Mouse (Mus musculus) hindlimb bud, embryonic 11.5 days (tissue): ENCODE data around the gene Mn1.

Experiments
- DNase-seq: peaks from one replicate; pipeline ENCODE4 v3.0.0-alpha.2; 2012; ENCODE audit warnings: low read depth, low spot score; ENCODE audit errors: extremely low spot score

The Mn1 gene

DNA sequence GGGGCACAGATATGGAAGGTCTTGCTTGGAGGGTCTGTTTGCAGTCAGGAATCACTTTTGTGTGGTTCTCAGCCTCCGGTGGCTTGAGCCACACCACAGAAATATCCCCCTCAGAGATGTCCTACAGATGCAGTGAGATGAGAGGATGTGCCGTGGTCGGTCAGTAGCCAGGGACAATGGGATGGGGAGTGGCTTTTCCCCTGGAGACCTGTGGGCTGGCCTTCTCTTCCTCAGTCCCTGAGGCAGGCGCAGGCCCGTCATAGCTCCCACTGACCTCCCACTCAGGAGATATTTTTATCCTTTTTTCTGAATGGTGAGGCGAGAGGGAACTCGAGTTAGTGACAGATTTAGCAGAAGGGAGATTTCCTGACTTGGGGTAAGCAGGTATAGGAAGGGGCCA lies 12.6 kb downstream of the Mn1 start:
- DNase-seq, result no peak

GRCm38 (mm10) chr5:111431007-111431730 lies 14.0 kb downstream of the Mn1 start:
- DNase-seq, result no peak

- no peak for DNase-seq
Measured at GRCm38 (mm10) chr5:111432842-111433241, 15.7 kb downstream of the Mn1 start.

DNA sequence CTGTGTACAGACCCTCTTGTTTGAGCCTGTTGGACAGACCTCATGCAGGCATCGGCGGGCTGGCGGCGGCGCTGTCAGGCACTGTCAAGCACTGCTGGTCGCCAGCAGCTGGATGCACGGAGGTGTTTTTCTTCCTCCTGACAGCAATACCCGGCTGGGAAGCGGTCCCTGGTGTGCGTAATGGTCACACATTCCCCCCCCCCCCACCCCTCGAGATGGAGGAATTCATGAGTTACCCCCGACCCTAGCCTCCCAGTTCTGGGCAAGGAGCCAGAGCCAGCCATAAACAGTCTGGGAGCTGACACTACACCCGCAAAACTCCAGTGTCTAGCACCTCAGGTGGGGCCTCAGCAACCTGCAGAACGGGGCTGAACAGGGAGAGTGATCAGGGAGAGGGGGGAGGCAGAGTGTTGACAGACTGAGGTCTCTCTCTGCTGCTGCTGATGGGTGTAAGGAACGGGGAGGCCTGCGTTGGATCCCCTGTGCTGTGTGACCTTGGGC lies 17.2 kb downstream of the Mn1 start:
- no peak for DNase-seq

DNA sequence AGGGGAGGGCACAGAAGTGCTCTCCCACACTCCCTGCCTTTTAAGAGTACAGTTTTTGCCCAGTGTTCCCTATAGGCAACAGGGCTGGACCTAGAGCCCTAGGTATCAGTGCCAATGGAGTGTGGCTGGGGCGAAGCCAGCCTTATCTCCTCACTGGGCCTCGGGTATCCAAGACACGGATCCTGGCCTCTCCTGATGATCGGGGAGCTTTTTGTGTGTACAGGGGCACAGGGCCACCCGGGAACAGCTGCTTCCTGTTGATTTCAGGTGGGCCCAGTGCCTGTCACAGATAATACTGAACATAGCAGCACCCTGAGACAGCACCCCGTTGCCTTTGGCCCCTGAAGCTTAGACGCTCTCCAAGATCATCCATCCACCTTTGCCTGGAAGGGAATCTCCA lies 19.1 kb downstream of the Mn1 start:
- DNase-seq, result no peak

GRCm38 (mm10) chr5:111437205-111437604 lies 20.0 kb downstream of the Mn1 start:
- DNase-seq, result no peak

DNA sequence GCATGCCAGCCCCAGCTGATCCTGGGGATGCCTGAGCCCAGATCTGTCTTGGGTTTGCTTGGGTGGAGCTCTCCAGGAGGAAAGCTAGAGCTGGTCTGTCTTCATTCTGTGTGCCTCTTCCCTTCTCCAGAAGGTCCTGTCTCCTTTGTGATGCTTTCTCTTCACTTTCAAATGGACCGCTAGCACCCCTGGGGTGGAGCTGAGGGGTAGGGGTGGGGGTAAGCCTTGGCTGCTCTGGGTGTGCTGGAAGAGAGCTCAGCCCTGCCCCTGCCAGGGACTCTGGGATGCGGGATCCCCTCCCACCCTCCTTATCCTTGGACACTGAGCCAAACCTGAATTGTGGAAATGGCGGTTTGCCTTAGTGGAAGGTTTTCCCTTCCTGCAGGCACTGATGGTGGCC lies 21.2 kb downstream of the Mn1 start:
- no peak for DNase-seq

- DNase-seq, result no peak
Measured at GRCm38 (mm10) chr5:111438821-111439220, 21.7 kb downstream of the Mn1 start.

GRCm38 (mm10) chr5:111440264-111440663 lies 23.1 kb downstream of the Mn1 start:
- no peak for DNase-seq

DNA sequence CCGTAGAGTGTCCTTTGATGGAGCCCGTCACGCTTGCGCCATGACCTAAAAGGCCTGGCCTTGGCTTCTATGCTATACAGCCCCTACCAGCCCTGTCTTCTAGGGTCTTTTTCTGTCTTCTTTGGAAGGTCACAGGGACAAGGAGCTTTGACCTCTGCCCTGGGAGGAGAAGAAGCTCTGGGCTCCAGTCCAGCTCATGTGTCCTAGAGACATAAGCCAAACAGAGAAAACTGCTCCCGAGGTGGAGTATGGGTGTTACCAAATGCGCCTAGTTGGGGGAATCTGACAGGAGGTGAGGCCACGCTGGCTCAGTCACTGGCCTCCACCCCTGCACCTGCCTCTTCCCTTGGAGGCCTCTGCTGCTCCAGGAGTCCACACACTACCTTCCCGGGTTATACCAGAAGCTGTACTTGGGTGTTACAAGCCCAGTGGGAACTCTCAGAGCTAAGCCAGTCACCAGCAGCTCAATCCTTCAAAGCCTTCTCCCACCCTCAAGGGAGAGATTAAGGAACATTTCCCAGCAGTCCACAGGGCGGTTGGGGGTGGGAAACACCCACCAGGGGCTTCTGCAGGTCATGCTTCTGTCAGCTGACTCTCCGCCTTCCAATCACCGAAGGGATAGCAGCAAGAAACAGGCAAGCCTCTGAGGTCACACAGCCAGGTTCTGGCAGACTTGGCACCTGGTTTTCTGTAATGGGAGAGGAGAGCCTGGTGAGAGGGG lies 25.1 kb downstream of the Mn1 start:
- no peak for DNase-seq

DNA sequence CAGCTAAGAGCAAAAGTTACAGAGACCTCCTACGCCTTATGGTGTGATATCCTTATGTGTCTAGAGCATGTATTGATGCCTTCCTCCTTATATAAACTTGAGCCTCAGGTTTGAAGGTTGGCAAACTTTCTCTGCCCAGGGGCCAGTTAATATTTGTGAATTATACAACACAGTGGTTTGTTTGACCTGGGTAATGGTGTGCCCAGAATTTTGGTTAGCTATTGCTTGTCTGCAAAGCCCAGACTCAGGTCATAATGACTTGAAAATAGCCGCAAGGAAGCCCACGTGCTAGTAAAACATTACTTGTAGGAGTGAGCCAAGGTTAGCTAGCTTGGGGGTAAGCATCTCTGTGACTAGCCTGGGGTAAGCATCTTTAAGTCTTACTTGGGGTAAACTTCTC lies 26.5 kb downstream of the Mn1 start:
- DNase-seq, result no peak

GRCm38 (mm10) chr5:111444361-111444760 lies 27.2 kb downstream of the Mn1 start:
- no peak for DNase-seq

DNA sequence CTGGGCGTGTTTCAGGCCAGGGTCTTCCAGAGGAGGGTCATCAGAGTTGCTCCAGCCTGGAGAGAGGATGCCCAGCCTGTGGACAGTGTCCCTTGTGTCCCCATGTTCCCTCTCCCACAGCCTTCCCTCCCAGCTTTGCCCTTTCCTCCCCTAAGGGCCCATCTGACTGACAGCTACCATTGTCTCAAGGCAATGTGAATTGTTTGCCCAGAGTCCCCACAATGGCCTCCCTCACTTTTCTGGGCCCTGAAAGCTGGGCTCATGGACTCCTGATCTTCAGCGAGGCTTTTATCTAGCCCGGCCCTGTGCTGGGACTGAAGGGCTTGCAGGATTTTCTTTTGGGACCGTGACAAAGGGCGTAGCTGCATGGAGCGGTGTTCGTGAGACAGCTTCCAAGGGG lies 29.5 kb downstream of the Mn1 start:
- no peak for DNase-seq

DNA sequence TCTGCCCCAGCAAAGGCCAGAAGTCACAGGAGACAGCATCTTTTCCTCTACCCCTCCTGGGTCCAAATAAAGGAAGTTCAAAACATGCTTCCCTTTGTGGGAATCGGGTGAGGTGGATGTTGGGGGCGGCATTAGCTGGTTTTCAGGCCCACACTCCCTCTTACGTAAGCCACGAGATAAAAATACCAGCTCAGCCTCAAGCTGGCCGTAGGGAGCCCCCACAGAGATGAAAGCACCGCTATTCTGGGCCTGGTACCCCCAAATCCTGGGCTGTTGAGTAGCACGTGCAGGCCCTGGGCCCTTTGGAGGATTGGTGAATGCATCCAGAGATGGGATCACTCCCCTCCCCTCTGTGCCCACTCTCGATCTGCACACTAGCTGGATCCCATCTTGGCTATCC lies 32.5 kb downstream of the Mn1 start:
- no peak for DNase-seq

GRCm38 (mm10) chr5:111454240-111454639 lies 37.1 kb downstream of the Mn1 start:
- no peak for DNase-seq

DNA sequence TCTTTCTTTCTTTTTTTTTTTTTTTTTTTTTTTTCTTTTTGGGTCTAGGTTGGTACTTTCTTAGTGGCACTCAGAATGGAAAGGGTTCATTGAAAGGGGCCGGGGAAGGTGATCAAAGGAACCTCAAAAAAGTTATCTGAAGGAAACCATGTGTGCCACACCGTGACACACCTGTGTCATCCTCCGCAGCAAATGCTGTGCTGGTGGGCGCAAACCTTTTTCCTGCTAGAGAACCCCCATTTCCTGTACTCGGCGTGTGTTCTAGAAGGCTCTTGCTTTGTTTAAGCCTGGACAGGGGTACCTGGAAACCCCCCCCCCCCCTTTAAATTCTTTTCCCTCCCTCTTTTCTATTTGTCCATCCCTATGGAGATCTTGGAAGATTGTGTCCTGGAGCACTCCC lies 37.7 kb downstream of the Mn1 start:
- no peak for DNase-seq

DNA sequence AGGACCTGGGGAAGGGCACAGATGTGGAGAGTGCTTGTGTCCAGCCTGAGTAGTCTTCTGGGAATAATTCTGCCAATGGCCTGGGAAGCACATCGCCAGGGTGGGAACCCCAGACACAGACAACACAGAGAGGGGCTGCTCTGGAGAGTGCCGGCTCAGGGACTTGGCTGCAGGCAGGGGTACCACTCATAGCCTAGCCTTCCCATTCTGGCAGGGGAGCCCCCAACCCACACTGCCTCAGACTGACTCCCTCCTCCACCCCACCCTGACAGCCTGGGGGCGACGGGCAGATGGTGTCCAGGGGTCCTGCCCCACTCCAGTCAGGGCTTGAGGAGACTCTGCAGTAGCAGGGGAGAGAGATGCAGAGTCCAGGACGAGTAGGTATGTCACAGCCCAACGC lies 41.5 kb downstream of the Mn1 start:
- no peak for DNase-seq

- DNase-seq, result no peak
Measured at GRCm38 (mm10) chr5:111465811-111466299, 48.7 kb downstream of the Mn1 start.

GRCm38 (mm10) chr5:111466429-111466828 lies 49.3 kb downstream of the Mn1 start:
- DNase-seq, result no peak

DNA sequence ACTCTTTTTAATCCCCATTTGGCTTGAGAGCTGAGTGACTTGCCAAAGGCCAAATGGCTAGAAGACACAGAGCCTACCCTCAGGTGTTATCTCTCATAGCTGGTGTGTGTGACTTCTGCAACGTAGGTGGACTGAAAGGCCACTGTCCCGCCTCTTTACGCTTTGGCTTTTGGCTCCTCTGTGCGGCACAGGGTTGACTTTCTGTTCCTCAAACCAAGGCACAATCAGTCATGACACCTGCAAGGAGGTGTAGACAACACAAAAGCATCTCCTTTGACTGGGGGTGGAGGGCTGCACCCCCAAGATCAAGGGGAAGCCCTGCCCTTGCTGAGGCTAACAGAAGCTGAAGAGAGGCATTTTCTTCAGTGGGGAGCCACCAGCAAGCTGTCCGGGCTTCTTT lies 50.5 kb downstream of the Mn1 start:
- no peak for DNase-seq

DNA sequence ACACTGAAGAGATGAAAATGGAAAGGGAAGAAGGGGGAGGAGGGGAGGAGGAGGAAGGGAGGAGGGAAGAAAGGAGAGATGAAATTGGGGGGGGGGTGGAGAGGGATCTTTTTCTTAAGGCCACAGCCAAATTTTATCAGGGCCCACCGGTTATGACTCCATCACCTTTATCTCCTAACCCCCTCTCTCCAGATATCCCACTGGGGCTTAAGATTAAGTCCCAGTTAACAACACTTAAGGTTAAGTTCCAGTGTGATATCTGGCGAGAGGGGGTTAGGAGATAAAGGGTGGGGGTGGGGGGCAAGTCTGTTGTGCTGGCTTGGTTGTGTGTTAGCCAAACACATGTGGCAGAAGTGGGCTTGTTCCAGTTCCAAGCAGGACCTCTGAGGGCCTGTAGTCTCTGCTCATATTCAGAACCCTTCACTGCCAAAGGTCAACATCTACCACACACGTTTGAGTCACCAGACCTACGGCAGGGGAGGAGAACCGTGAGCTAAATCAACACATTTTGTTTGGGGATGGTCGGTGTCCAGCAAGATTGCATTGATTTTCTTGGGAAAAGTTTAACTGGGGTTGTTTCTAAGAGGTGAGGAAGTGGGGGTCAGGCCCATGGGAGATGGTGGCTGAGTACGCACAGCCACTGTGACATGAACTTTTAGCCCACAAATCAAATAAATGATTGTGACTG lies 52.2 kb downstream of the Mn1 start:
- no peak for DNase-seq

- DNase-seq, result no peak
Measured at GRCm38 (mm10) chr5:111470875-111471274, 53.7 kb downstream of the Mn1 start.
